Mouse (Mus musculus) left cerebral cortex, adult 18-20 months (tissue): ENCODE measurements at regions not wholly inside any gene's neighbourhood (a gene's known extent, or its start where the extent isn't known, plus 50 kb on each side); places are given as distances from the start of the nearest gene placed in this dataset.

Source experiments
- DNase-seq, 2 experiments: peaks; one replicate each; pipeline ENCODE4 v3.0.0; 2021 to 2022; ENCODE audit warnings: low spot score in 2 of 2, mixed read lengths in 1 of 2

GRCm38 (mm10) chr15:7459992-7460820 is 62.0 kb upstream of the Egflam start:
- DNase-seq, result peak; percentile 70 to 77

GRCm38 (mm10) chr15:7462549-7462948 is 64.4 kb upstream of the Egflam start:
- no peak for DNase-seq

DNA sequence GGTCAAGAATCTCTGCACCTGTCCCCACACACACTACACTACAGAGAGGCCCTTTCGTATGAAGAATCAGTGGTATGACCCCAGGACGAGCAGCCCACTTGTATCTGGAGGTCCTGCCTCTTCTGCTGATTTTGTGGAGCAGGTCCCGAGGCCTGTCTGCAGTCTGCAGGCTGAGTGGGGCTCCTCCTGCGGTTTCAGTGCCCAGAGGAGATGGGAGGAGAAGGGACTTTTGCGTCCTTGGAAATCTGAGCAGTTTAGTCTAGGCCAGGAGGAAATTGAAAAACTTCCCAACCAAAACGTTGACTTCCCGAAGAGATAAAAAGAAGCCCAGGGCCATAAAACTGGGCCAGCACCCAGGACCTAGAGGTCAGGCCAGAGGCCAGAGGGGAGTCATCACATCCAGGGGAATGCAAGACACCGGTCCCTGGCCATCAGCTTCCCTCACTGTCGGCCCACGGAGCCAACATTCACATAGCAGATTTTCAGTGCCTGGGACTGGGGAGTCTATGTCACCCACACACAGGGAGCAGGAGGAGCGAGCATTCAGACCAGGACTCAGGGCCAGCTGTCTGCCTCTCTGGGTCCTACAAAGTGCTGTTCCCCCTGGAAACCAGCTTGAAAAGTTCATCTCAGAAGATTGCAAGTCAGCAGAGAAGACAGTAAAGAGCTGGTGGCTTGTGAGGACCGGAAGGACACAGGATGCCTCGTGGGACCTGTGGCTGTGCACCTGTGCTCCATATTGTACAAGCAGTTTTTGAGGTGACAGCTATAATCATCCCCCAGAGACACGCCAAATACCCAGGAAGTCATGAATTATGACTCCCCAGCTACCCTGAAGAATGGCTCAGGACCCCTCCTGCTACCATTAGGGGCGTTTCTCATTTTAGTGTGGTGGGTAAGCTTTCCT is 65.5 kb upstream of the Egflam start:
- DNase-seq, result no peak

DNA sequence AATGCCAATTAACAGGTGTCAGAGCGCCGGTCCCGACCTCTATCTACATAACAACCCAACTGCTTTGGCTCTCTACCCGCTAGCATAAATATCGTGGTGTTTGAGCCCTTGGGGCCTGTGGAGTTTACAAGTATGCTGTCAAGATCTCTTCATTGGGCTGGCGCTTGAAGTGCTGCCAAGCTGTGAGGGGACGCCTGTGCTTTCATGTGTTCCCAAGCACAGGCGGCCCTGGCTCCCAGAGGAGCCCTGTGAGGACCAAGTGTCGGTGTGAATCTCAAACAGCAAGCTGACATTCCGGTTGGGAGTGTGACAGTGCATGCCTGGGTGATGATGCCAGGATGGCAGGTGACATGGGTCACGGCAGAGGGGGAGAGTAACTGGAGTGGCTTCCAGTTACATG is 82.0 kb upstream of the Egflam start:
- DNase-seq, result no peak

DNA sequence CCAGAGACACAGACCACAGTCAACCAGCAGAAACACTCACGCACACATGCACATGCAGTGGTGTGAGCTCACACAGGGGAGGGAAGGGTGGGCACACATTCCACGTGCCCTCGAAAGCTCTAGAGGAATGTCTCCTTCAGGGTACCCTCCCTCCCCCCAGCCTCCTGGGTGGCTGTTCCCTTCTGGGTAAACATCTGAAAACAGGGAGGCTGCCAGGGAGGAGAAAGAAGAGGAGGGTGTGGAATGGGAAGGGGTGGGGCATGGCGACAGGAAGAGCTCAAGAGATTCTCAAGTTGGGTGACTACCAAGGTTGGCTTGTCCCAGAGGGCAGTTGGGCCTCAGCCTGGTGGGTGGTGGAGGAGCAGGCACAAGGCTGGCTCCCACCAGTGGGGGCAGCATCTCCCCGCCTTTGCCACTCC is 82.6 kb upstream of the Egflam start:
- no peak for DNase-seq

- DNase-seq, result no peak
Measured at GRCm38 (mm10) chr15:7483686-7484085, 85.5 kb upstream of the Egflam start.

GRCm38 (mm10) chr15:7491091-7491490 is 92.9 kb upstream of the Egflam start:
- DNase-seq, result no peak

GRCm38 (mm10) chr15:7493126-7493669 is 95.0 kb upstream of the Egflam start:
- no peak for DNase-seq

- DNase-seq, result no peak
Measured at GRCm38 (mm10) chr15:7497852-7498251, 99.7 kb upstream of the Egflam start.

GRCm38 (mm10) chr15:7508535-7508934 is 110.3 kb upstream of the Egflam start:
- DNase-seq, result no peak

DNA sequence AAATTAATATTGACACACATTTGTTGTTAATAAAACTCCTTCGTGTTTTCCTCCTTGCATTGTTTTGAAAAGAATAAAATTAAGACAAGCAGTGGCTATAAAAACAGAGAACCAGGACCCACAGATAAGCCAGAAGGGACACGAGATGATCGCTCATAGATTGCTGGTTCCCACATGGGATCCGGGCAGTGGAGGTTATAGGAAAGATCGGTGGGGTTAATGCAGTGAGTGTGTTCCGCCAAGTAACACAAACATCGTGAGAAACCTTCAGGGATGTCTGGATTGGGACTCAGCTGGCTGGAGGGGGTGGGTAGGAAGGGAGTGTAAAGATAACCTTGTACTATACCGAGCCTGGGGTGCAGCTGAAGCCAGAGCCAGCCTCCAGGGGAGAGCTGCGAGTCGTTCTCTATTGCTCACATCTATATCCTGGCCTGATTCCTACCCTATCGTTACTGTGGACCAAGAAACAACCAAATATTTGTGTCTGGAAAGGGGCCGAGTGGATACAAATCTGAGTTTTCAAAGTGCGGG is 116.6 kb upstream of the Egflam start:
- no peak for DNase-seq

GRCm38 (mm10) chr15:7521611-7522010 is 123.4 kb upstream of the Egflam start:
- DNase-seq, result no peak

DNA sequence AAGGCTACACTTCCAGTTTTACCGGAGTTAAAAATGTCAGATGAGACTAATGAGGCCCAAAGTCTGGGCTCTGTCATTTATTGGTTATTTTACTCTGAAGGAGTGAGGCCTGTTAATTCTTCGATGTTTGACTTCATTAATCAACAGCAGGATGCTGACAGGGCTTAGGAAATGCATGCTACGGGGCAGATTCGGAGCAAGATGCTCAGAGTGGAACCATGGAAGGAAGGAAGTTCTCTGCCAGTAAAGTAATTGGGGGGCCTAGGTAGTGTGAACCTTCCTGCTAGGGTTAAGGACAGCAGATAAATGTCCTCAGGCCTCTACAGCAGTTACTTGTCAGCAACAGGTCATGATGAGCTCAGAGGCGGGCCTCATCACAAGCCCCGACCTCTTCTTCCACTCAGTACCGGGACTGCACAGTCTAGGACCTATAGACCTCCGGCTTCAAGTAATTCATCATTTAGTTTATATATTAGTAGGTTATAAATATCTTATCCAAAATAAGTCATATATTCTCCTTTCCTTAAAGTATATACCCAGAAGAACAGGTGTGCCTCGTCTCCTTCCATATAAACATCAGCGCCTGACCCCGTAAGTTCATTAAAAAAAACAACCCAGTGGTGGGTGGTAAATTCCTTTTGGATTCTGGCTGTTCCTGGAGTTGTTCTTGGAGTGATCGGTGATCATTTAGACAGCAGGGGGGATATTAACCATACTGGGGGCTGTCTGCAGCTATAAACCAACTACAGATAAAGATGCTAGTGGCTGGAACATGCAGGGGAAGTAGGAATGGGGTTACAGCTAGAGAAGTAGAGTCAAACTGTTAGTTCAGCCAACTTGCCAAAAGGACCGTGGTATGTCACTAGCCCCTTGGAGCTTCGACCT is 124.9 kb upstream of the Egflam start:
- no peak for DNase-seq

DNA sequence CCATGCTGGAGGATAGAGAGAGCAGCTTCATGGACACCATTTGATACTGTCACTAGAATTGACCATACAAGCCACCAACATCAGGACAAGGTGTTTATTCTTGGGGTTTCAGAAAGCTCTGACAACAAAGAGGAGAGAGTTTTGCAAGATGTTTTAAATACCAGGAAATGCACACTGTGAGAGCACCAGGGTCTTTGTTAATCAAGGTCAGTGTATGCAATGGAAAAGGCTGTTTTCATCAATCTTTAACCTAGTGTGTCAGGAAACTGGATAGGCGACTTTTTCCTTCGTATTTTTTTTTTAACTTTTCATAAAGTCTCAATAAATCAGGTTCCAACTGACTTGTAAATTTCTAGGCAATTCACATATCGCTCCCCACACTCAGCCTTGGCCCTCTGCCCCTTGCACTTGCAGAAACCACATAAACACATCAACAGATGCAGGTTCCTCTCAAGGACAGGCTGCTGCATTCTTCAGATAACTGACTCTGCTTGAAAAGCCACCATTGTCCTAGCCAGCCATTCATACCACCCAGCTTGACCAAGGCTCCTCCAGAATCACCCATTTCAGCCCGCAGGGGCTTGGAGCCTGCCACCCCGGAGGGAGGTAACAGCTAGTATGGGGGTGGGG is 132.9 kb upstream of the Egflam start:
- no peak for DNase-seq

- DNase-seq, result no peak
Measured at GRCm38 (mm10) chr15:7537858-7538257, 139.7 kb upstream of the Egflam start.

DNA sequence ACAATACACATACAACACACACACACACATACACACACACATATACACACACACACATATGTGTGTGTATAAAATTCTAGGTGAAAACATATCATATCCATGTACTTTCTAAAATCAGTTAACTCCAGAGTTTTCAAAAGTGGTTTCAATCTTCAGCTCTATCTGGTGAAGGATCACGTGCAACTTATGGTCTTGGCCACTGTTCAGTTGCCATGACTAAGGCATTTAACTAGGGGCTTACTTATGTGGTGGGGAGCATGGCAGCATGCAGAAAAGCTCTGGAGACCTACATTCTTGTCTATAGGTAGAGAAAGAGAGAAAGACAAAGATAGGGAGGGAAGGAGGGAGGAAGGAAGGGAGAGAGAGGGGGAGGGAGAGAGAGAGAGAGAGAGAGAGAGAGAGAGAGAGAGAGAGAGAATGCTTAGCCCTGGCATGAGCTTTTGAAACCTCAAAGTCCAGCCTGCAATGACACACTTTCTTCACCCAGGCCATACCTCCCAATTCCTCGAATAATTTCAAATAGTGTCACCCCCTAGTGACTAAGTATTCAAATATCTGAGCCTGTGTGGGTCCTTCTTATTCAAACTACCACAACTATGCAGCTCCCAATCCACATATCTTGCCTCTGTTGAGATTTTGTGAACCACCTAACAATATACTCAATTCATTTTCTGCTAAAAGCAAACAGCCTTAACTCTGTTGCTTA is 155.1 kb upstream of the Egflam start:
- DNase-seq, result no peak

DNA sequence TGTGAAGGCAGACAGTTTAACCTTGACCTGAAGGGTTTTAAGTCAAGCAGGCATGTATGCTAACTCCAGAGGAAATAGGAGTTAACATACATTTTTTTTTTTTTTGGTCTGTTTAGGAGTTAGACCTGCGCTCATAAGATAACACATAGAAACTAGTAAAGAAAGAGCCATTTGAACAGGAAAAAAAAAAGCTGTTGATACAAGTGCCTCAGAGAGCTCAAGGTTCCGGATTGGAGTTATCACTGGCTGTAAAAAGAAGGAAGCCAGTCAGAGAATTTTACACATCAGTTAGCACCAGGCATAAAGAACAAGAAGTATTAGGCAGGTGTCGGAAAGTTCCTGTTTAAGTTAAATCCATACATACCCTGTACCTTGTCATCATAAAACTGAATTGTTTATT is 156.2 kb upstream of the Egflam start:
- no peak for DNase-seq

DNA sequence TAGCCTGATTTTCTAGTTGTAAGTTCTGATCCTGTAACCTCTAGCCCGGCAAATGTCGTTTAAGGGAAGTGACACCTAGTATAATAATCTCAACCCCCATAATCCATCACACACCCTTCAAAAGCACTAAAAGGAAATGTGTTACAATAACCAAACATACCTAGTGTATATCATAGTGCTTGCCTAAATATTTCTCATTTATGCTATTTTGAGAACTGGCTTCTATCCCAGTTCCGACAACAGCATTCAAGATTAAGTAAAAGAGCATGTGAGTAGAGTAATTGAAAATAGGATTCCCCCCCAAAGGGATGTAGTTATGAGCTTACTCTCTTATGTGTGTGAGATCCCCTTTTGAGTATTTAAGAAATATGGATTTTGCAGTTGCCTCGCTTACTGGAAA is 165.1 kb upstream of the Egflam start:
- no peak for DNase-seq

GRCm38 (mm10) chr15:7563726-7564125 is 165.5 kb upstream of the Egflam start:
- DNase-seq, result peak in 1 of 2 experiments; percentile 1

DNA sequence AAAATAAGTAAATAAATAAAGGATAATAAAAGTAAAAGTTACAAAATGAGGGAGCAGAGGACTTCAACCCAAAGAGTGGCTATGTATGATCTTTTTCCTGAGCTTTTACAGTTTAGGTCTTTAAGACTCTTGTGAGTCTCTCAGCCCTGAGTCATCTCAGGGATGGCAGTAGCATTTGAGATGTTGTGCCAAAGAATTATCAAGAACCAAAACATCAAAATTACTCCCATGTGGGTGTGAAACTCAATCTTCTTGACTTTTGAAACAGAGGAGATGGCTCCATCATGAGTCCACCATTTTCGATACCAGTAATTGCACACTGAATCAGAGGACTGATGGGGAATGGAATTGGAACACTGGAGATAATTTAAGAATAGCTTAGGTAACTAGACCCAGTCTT is 174.0 kb upstream of the Egflam start:
- DNase-seq, result no peak
